Mouse (Mus musculus) bone marrow macrophage, adult 2 months (primary cell): ENCODE measurements around the gene Cog4. TPM values are rescaled to one million over a fixed set of nuclear protein-coding genes. Genes with fewer than 3 reads are reported as not detected.
"Not testable (repeated sequence)": the region's sequence is repeated elsewhere in the genome, so short reads cannot be mapped to it uniquely, and the experiment has no call there.

ENCODE experiments used
- H3K27ac ChIP-seq: 2 replicates; pipeline ENCODE4 v1.5.1; 2012; ENCODE audit warnings: low read depth, low read length; ENCODE audit not compliant: insufficient read depth
- H3K4me1 ChIP-seq: 2 replicates; pipeline ENCODE4 v1.6.1; 2012; ENCODE audit warnings: low read length; ENCODE audit not compliant: control insufficient read depth, insufficient read depth
- H3K4me3 ChIP-seq: 2 replicates; pipeline ENCODE4 v1.5.1; 2012; ENCODE audit warnings: mild to moderate bottlenecking, low read length, moderate library complexity; ENCODE audit not compliant: insufficient read depth
- CTCF ChIP-seq: IDR thresholded peaks from 2 replicates; pipeline ENCODE4 v1.5.1; 2012; ENCODE audit warnings: low read depth, mild to moderate bottlenecking, low read length, moderate library complexity
- POLR2A ChIP-seq: IDR thresholded peaks from 2 replicates; pipeline ENCODE4 v1.6.1; 2012; ENCODE audit warnings: mild to moderate bottlenecking, low read depth, low read length, borderline replicate concordance
- polyA plus RNA-seq: library from polyadenylated mRNA; stranded (reverse); fragments of >200 nt; gene quantifications from 2 replicates; pipeline ENCODE4 v1.2.4, GENCODE M21; 2012; ENCODE audit not compliant: missing spikeins, insufficient read depth, insufficient read length

The Cog4 gene
- polyA plus RNA-seq, 1 experiment: 33.5 TPM

- H3K27ac ChIP-seq: no peak overlapping the region
- H3K4me3 ChIP-seq: peak overlapping the region; percentile 68; the same call in 1 of the 2 replicates
- TF ChIP-seq CTCF: no peak
- TF ChIP-seq POLR2A: no peak
- H3K4me1 ChIP-seq: peaks cover 32% of the 10 kb centered on the region
These were observed 74.4 kb downstream of the Cog4 start for GRCm38 (mm10) chr8:110920773-110921277.

- Histone ChIP-seq H3K27ac (no peak overlapping the region), H3K4me1 (peaks cover 32% of the 10 kb centered on the region), H3K4me3 (no peak overlapping the region)
- TF ChIP-seq CTCF: no peak
- TF ChIP-seq POLR2A: no peak
These were observed 75.3 kb downstream of the Cog4 start for GRCm38 (mm10) chr8:110921492-110922230.

GRCm38 (mm10) chr8:110925691-110926140 is 79.3 kb downstream of the Cog4 start:
- H3K4me1 ChIP-seq: peaks cover 14% of the 10 kb centered on the region
- H3K4me3 ChIP-seq: no peak overlapping the region
- TF ChIP-seq POLR2A (no peak), CTCF (no peak)
- no peak overlapping the region for H3K27ac ChIP-seq

- TF ChIP-seq POLR2A (no peak), CTCF (no peak)
- H3K4me3 ChIP-seq: no peak overlapping the region
- no peak overlapping the region for H3K27ac ChIP-seq
- H3K4me1 ChIP-seq: peaks cover 12% of the 10 kb centered on the region
These were observed 80.3 kb downstream of the Cog4 start for GRCm38 (mm10) chr8:110926690-110927089.

- Histone ChIP-seq H3K4me1 (peaks cover 12% of the 10 kb centered on the region), H3K27ac (no peak overlapping the region), H3K4me3 (no peak overlapping the region)
- TF ChIP-seq CTCF (no peak), POLR2A (no peak)
These were observed 82.0 kb downstream of the Cog4 start for GRCm38 (mm10) chr8:110928435-110928834.

GRCm38 (mm10) chr8:110929066-110929465 is 82.7 kb downstream of the Cog4 start:
- Histone ChIP-seq H3K4me1 (peaks cover 8% of the 10 kb centered on the region), H3K27ac (no peak overlapping the region), H3K4me3 (no peak overlapping the region)
- TF ChIP-seq POLR2A (no peak), CTCF (no peak)

- H3K4me1 ChIP-seq, H3K4me3 ChIP-seq, H3K27ac ChIP-seq: not testable (repeated sequence)
These were observed 83.3 kb downstream of the Cog4 start for GRCm38 (mm10) chr8:110929672-110930071.

GRCm38 (mm10) chr8:110931176-110931939 is 85.0 kb downstream of the Cog4 start:
- Histone ChIP-seq H3K4me3 (no peak overlapping the region), H3K4me1 (no peaks in the 10 kb centered on the region), H3K27ac (no peak overlapping the region)
- TF ChIP-seq POLR2A: no peak
- no peak for TF ChIP-seq CTCF

Other genes starting within 250 kb of the Cog4 start
- 30.7 and 32.9 TPM in 2 replicates for gene Vac14, start 228.0 kb upstream of the Cog4 start, polyA plus RNA-seq
- 0.44 and 0.50 TPM in 2 replicates for gene Mtss1l, start 125.1 kb upstream of the Cog4 start, polyA plus RNA-seq
- not detected in 2 replicates for gene Il34, start 40.7 kb upstream of the Cog4 start, polyA plus RNA-seq
- 31.2 and 32.3 TPM in 2 replicates for gene Sf3b3, start 187 bp downstream of the Cog4 start, polyA plus RNA-seq
- gene Fuk, start 55.9 kb downstream of the Cog4 start, polyA plus RNA-seq: 4.8 and 6.2 TPM in 2 replicates
- 12.4 and 13.3 TPM in 2 replicates for gene St3gal2, start 73.3 kb downstream of the Cog4 start, polyA plus RNA-seq
- gene Ddx19a, start 151.2 kb downstream of the Cog4 start, polyA plus RNA-seq: 32.5 and 36.1 TPM in 2 replicates
- 5.5 and 6.4 TPM in 2 replicates for gene Ddx19b, start 185.2 kb downstream of the Cog4 start, polyA plus RNA-seq
- gene Aars, start 186.5 kb downstream of the Cog4 start, polyA plus RNA-seq: 20.8 and 27.2 TPM in 2 replicates
- gene Exosc6, start 209.7 kb downstream of the Cog4 start, polyA plus RNA-seq: not detected in 2 replicates
- gene Clec18a, start 245.8 kb downstream of the Cog4 start, polyA plus RNA-seq: not detected in 2 replicates
- 8.1 and 11.3 TPM in 2 replicates for gene Pdpr, start 248.0 kb downstream of the Cog4 start, polyA plus RNA-seq